Mouse (Mus musculus) layer of hippocampus, adult 9-10 months (tissue): ENCODE results near the gene Chst3.
"Not testable (repeated sequence)": the region's sequence is repeated elsewhere in the genome, so short reads cannot be mapped to it uniquely, and the experiment has no call there.

Source experiments
- DNase-seq: peaks from one replicate; pipeline ENCODE4 v3.0.0; 2022; ENCODE audit warnings: low spot score

Chst3 gene

DNA sequence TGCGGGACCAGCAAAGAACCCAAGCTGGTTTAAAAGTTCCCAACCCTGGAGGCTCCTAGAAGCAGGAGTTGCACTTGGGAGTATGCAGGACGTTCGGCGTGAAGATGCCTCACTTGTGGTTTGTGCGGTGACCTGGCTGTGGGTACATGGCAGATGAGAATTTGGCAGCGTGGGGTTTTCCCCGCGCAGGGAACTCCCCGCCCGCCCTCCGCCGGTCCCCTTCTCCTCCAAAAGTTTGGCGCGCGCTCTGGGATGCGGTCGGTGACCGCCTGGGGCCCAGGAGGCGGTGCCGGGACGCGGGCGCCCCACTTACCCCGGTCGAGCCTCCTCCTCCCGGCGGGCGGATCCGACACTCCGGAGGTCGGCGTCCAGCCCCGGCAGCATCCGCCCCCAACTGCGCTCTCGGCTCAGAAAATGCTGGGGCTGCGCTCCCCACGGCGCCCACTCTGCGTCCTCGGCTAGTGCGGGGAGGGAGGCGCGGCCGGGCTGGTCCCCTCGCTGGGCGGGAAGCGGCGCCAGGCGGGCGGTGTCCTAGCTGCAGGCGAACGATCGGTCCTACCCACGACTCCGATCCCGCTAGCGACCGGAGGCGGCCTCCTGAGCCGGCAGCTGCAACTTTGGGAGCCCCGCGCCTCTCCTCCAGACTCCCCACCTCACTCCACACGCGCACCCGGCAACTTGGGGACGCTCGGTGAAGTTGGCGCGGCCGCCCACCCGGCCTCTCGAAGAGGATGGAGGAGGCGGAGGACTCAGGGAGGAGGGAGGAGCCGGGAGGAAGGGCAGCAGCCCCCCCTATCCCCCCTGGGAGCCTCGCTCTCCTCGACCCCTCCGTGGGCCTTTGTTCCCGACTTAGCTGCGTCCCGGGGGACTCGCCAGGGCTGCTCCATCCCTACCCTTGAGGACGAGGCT lies at the start of gene Chst3:
Gene Chst3 (minus strand): TSS at position 670 of the 909 bp plus-strand sequence.
- no peak for DNase-seq

DNA sequence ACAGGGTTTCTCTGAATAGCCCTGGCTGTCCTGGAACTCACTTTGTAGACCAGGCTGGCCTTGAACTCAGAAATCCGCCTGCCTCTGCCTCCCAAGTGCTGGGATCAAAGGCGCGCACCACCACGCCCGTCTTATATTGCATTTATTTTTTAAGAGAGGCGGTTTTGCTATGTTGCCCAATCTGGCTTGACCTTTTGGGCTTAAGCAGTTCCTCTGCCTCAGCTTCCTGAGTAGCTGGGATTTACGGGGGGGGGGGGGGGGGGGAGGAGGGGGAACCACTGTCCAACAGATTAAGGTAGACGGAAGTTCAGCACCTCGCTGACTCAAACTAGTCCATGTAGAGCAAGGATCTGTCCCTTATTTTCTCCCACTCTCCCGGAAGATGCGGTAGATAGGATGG lies 49.7 kb upstream of the Chst3 start:
- DNase-seq = no peak

DNA sequence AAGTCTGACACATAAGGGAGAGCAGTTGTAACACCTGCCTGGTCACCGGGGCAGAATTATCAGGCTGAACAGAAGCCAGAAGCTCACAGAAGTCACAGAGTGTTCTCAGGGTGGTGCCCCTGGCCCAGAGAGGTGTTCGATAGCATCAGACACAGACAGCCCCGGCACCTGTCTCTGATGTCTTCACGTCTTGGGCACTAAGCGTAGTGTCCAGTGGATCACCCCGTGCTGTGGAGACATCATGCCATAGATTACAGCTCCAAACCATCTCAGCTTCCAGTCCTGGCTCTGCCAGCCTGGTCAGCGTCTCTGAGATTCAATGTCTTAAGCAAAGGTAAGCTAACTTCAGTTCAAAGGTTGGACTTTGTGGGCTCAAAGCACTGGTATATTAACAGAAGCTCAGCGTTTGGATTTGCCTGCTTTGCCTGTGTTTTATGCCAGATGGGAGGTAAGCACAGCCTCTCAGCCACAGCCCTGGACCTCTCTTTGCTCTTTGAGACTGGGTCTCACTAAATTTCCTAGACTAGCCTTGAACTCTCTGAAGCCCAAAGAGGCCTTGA lies 47.9 kb upstream of the Chst3 start:
- DNase-seq = no peak

DNA sequence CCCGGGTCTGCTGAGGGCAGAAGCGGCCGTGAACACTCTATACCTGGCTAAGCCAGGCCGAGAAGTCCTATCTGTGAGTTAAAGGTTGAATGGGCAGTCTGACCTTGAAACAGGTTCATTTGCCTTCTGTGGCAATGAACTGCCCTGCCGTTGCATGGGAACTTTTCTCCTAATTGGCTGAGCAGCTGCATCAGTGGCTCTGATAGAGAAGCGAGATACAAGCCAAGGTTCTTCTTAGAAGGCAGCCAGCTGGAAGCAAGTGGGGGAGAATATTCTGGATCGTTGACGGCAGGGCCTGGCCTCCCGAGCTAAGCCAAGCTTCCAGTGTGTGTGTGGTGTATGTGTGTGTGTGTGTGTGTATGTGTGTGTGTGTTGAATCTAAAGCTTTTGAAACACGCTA lies 46.2 kb upstream of the Chst3 start:
- DNase-seq = no peak

DNA sequence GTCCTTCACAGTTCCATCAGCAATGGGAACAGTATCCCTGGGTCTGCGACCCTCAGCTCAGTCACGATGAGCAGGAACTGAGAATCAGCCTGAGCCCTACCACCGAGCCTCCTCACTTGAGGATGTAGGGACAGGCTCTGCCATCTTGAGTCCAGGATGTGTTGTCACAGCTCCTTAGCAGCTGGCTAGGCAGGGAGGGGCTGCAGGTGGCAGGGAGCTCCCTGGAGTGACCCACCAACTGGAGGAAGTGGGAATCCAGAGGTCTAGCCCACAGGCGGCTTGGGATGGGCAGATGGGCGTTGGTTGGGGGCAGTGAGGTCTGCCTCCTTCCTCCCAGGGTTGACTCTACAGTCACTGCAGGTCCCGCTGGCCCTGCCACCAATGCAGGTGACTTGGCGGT lies 44.3 kb upstream of the Chst3 start:
- DNase-seq = no peak

DNA sequence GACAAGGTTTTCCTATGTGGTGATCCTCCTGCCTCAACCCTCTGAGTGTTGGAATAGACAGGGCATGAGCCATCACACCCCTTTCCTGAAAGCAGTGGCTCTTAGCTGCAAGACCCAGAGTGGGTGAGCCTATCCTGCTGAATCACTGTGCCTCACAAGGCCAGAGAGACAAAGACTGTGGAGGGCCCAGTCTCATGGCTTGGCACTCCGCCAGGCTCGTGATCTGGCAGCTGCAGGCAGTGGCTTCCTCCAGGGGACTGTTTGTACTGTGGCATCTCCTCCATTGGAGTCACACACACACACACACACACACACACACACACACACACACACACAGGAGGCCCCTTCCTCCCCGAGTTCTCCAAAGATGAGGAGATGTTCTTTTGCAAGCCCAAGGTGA lies 43.3 kb upstream of the Chst3 start:
- DNase-seq = no peak

DNA sequence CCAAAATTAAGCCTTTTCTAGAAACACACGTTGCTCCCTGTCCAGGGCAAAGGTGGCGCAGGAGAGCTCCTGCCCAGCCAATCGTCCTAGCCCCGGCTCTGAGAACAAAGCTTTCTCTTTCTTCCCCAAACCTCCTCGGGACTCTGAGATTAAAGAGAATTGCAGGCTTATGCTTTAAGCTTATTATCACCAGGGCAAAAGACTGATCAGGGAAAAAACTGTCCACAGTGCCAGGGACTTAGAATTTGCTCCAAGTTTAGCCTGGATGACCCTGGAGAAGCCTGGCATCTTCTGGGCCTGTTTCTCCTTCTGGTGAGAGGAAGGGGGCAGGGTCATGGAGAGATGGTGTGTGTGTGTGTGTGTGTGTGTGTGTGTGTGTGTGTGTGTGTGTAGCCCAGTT lies 42.5 kb upstream of the Chst3 start:
- no peak for DNase-seq

DNA sequence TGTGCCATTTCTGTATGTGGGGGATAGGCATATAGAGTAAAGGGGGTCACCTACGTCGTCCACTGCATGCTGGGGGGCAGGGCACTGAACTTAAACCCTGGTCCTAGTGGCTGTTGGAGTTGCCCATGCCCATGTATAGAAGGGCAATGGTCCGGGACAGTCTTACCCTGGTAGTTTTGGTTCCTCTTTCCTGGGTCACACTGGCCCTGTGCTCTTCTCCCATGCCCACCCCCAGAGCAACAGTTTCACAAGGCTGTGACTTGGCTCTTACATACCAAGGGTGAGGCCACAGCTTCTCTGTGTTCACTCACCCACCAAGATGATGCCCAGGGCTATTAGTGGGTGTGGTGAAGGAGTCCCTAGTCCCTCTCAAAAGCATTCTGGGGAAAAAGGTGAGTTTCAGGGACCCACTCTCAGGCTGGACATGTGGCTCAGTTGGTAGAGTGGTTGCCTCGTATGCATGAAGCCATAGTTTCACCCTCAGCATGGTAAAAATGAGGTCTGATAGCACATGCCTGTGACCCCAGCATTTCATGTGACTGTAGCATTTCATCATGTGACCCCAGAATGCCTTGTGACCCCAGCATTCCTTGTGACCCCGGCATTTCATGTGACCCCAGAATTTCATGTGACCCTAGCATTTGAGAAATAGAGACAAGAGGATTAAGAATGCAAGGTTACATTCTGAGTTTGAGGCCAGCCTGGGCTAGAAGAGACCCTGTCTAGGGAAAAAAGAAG lies 41.7 kb upstream of the Chst3 start:
- DNase-seq = no peak

DNA sequence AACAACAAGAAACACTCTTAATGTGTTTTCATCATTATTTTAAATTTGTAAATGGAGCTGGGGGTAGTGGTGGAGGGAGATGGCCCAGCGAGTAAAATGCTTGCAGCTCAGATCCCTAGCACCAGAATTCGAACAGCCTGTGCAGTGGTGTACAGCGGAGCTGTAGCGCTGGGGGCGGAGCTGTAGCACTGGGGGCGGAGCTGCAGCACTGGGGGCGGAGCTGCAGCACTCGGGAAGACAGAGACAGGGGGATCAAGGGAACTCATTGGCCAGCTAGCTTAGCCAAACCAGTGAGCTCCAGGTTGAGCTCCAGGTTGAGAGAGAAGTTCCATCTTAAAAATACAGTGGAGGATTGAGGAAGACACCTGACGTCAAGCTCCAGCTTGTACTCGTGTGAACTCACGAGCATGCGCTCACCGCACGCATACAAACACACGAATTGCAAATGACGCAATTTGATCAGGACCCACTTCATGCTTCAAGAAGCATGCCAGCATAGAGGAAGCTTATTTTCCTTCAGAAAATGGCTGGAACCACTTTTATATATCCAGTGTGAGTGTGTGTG lies 38.3 kb upstream of the Chst3 start:
- DNase-seq = no peak

DNA sequence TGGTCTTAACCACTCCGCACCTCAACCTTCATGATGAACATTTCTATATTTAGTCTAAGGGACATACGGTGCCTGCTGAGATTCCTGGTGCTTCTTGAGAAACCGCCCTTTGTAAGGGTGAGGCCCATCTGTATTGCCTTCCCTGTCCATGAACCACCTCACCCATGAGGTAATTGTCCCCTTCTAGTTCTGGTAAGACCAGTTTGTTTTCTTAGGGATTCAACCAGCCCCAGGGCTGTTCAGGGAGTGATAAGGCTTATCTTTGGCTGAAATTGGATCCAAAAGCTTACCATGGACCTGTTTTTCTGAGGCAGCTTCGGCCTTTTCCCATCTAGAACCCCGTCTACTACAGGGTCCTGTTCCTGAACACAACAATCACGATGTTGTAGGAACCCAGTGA lies 37.0 kb upstream of the Chst3 start:
- DNase-seq = no peak

DNA sequence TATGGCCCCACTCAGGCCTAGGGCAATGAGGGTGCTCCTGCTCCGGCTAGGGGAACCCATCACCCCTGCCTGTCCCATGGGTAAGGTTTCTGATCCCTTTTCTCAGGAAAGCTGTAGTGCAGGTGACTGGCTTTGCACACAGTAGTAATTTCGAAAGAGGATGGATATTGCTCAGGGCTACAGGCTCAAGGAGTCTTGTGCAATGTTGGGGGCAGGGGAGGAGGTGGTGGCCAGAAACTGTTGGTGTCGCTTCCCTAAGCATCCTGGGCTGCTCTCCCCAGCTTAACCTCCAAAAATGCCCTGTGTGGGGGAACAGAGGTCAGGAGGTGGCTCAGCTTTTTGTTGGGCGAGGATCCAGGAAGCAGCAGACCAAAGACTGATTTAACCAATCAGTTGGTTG lies 33.5 kb upstream of the Chst3 start:
- DNase-seq = no peak

DNA sequence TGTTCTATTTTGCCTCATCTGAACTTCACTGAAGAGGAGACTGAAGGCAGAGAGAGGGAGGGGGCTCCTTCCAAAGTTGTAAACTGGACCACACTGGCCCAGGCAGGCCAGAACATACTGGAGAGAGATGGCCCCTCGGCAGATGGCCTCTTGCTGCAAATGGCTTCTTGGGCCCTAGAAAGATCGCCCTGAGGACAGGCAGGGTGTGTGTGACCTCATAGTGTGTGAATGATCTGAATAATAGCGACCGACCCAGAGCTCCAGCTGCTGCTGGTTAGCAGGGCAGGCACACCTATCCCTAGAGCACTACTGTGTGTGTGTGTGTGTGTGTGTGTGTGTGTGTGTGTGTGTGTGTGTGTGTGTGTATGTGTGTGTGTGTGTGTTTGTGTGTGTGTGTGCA lies 33.1 kb upstream of the Chst3 start:
- no peak for DNase-seq

DNA sequence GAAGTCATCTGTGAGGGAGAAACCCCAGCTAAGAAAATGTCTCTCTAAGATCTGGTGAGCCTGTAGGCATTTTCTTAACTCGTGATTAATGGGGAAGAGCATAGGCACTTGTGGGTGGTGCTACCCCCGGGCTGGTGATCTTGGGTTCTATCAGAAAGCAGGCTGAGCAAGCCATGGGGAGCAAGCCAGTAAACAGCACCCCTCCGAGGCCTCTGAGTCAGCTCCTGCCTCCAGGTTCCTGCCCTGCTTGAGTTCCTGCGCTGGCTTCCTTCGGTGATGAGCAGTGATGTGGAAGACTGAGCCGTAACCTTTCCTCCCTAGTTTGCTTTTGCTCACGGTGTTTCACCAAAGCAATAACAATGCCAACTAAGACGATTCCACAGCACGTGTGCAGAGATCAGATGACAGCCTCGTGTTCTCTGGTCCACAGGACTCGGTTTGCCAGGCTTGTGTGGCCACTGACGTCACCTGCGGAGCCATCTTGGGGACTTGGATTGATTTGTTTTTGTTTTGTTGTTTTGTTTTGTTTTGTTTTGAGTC lies 31.4 kb upstream of the Chst3 start:
- no peak for DNase-seq

DNA sequence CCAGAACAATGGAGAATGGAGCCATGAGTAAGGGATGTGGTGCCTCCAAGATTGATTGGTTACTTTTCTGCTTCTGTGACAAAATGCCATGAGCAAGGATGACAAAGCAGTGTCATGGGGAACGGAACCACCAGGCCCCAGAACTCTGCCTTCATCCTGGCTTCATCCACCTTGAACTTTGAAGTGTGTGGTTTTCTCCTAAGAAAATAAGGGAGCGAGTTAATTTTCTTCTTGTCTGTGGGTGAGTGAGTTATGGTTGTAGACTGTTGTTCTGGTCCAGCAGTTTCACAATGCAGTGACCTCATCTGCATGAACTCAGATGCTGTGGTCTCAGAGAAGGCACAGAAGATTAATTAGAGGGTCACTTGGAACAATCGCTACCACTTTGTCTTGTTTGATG lies 29.3 kb upstream of the Chst3 start:
- DNase-seq = not testable (repeated sequence)

DNA sequence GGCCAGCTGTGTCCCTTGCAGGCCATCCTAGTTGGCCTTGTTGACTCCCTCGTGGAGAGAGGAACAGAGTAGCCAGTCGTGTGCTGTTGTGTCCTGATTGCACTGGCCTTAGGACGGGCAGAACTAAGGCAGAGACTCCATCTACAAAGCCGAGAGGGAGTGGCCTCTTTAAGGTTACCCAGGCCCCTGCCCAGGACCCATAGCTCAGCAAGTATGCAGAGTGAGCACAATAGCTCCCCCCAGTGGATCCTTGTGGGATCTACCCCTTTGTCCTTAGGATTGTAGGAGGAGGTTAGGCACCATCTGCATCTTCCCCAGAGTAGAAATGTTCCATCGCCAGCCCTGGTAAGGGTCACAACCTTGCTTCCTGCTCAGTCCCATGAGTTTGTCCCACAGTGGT lies 27.5 kb upstream of the Chst3 start:
- no peak for DNase-seq

DNA sequence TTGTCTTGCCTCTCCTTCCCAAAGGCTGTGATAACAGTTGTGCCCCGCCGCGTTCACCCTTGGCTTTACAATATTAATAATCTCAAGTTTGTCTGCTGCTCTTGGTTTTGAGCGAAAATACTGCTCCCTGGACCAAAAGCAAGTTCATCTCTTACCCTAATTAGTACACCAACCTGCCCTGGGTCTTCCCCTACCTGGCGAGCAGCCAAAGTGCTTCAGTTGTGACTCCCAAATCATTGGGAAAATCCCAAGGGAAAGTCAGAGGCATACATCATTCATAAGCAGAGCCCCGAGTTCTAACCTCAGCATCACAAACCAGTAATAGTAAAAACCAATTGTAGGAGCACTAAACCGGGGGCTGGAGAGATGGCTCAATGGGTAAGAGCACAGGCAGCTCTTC lies 26.6 kb upstream of the Chst3 start:
- DNase-seq = no peak

DNA sequence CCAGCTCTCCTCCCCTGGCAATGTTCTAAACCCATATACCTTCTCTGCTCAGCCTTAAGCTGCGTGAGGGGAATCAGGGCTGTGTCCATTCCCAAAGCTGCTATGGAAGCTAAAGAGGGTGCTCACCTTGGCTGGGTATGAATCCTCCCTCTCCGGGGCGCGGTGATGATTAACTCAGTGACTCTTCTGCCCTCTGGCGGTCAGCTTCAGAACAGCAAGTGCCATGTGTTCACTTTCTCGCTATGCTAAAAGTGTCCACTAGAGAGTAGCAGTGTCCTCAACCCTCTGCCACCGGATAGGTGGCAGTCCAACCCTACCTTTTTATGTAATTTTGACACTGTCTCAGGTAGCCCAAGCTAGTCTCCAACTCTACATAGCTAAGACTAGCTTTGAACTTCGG lies 26.0 kb upstream of the Chst3 start:
- DNase-seq = peak; percentile 98

DNA sequence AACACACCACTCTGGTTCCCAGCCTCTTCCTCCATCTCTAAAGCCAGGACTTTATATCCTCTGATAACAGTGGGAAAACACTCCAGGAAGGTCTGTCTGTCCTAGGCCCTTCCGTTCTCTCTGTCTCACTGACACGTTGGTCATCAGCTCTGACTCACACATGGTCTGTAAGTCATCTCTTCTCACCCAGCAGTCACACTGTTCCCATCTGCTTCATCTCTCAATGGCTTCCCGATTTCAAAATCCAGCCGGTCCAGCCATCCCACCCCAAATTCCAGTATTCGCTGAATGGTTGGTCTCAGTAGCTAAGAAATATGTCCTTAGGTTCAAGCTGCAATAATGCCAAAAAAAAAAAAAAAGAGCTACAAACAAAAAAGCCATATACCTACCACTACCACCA lies 24.9 kb upstream of the Chst3 start:
- no peak for DNase-seq

DNA sequence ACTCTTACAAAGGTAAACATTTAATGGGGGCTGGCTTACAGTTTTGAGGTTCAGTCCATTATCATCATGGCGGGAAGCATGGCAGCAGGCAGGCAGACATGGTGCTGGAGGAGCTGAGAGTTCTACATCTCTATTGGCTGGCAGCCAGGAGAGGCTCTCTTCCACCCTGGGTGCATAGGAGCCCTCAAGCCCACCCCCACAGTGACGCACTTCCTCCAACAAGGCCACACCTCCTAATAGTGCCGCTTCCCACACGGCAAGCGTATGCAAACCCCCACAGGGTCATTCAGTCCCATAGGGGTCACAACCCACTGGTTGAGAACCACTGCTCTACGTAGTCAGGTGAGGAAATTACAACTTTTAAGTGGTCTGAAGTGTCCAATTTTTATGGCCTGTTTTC lies 21.4 kb upstream of the Chst3 start:
- no peak for DNase-seq

DNA sequence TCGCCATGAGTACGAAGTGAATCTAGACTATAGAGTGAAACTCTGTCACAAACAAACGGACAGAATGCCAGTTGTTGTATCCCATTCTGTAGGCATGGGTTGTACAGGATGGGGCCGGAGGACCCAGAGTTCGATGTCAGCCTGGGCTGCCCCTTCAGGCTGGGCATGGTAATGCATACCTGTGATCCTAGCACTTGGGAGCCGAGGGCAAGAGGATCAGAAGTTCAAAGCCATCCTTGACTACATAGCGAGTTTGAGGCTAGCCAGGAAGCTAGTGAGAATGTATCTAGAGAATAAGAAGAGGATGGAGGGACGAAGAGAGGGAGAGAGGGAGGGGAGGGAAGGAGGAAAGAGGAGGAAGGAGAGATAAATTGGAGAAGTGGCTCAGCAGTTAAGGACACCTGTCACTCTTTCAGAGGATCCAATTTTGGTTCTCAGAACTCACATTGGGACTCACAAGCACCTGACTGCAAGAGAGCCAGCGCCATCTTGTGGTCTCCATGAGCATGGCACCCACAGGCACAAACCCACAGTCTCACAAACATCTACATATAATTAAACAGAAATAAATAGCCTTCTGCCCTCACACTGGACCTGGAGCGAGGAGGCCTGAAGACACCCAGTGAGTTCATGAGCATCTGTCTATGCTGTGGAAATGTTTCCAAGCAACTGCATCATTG lies 18.6 kb upstream of the Chst3 start:
- no peak for DNase-seq

DNA sequence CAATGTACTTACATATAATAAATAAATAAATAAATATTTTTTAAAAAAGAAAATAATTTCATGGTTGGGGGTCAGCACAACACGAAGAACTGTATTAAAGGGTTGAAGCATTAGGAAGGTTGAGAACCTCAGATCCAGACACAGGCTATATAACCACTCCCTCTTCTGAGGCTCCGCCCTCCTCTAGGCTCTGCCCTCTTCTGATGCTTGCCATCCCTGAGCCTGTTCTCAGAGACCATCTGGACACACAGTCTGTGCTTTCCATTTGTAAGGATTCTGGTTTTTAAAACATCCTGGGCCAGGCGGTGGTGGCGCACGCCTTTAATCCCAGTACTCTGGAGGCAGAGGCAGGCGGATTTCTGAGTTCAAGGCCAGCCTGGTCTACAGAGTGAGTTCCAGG lies 16.8 kb upstream of the Chst3 start:
- DNase-seq = not testable (repeated sequence)

DNA sequence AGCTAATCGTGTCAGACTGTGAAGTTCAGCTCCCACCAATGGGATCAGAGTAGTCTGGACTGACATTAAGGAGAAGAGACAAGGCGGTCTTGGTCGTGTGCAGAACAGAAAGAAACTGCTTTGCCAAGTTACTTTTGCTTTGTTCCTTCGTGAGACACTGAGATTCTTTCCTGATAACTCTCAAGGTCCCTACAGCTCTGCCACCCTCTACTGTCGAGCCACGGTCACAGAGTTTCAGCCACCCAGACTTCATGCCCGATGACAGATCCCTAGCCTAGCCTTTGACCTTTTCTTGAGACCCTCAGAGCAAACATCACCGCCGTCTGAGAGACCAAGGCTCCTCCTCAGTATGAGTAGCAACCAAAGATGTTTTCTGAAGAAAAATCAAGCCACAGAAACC lies 14.9 kb upstream of the Chst3 start:
- DNase-seq = no peak
